Mouse (Mus musculus): ENCODE data around the gene Myo1g.

- no peak for TF ChIP-seq POLR2A (IDR thresholded peaks at IDR 0.05; ENCODE audit: borderline replicate concordance, insufficient read depth, low read length)
- TF ChIP-seq CTCF (IDR thresholded peaks at IDR 0.05; ENCODE audit: borderline replicate concordance, insufficient read depth, low read depth, low read length): no peak
Observed at GRCm38 (mm10) chr11:6547696-6548325, 27.0 kb upstream of the Myo1g start.

Measured in cerebellum, adult 2 months (tissue).